Mouse (Mus musculus) liver, embryonic 11.5 days (tissue): Measurements from ENCODE around the gene Fitm1. TPM values are rescaled to one million over a fixed set of nuclear protein-coding genes. Genes with fewer than 3 reads are reported as not detected.
A peak's percentile ranks its signal among the peaks of the same experiment; 100 is the strongest.

ENCODE experiments used
- ATAC-seq: fragments of 200-750 bp; cut with Nextera tagmentation; replicated peaks from 2 replicates; pipeline ENCODE4 v1.8.0; 2017; ENCODE audit warnings: moderate number of reproducible peaks, mild to moderate bottlenecking, moderate TSS enrichment, moderate library complexity; ENCODE audit not compliant: low FRiP score
- DNase-seq: peaks from one replicate; pipeline ENCODE4 v3.0.0-alpha.2; 2017; ENCODE audit warnings: low spot score
- H3K27ac ChIP-seq: fragments of 300-500 bp; sonication (generic); 2 replicates; pipeline ENCODE4 v1.5.1; 2014; ENCODE audit warnings: mild to moderate bottlenecking, low read depth, low read length, control low read depth
- H3K27me3 ChIP-seq: fragments of 300-500 bp; sonication (generic); replicated peaks from 2 replicates; pipeline ENCODE4 v1.6.1; 2014; ENCODE audit warnings: low read length, mixed read lengths; ENCODE audit not compliant: control insufficient read depth, insufficient read depth
- H3K36me3 ChIP-seq: fragments of 300-500 bp; sonication (generic); 2 replicates; pipeline ENCODE4 v1.6.1; 2014; ENCODE audit warnings: mild to moderate bottlenecking, low read length, moderate library complexity, mixed read lengths; ENCODE audit not compliant: control insufficient read depth, insufficient read depth
- H3K4me1 ChIP-seq: fragments of 300-500 bp; sonication (generic); replicated peaks from 2 replicates; pipeline ENCODE4 v1.6.1; 2014; ENCODE audit warnings: low read length, mixed read lengths; ENCODE audit not compliant: control insufficient read depth, insufficient read depth
- H3K4me2 ChIP-seq: fragments of 300-500 bp; sonication (generic); 2 replicates; pipeline ENCODE4 v1.6.1; 2014; ENCODE audit warnings: mild to moderate bottlenecking, control low read depth, moderate library complexity
- H3K4me3 ChIP-seq: fragments of 300-500 bp; sonication (generic); 2 replicates; pipeline ENCODE4 v1.5.1; 2014; ENCODE audit warnings: low read depth, low read length, control low read depth
- H3K9ac ChIP-seq: fragments of 300-500 bp; sonication (generic); 2 replicates; pipeline ENCODE4 v1.6.1; 2014; ENCODE audit warnings: low read depth, low read length, control low read depth
- H3K9me3 ChIP-seq: fragments of 300-500 bp; sonication (generic); 2 replicates; pipeline ENCODE4 v1.6.1; 2016; ENCODE audit warnings: low read length, inconsistent platforms, mixed read lengths; ENCODE audit not compliant: control insufficient read depth
- WGBS: fragments of 180-500 bp; shearing (Covaris S2); extraction: QIAGEN DNeasy Blood & Tissue Kit; methylation state at CpG from one replicate; pipeline ENCODE4 v1.1.7; 2014; 5-methylcytosine and 5-hydroxymethylcytosine counted together
- polyA plus RNA-seq: library from polyadenylated mRNA; unstranded; fragments of >200 nt; fragmentation: Nextera tagmentation; extraction: Ambion mirVana; gene quantifications from 2 replicates; pipeline ENCODE4 v1.2.1, GENCODE M21; 2014

Gene Fitm1
- polyA plus RNA-seq, 1 experiment from 2014 or later, result 2.6 TPM

- H3K4me1 ChIP-seq, result peaks cover 24% of the 10 kb centered on the region
Observed at GRCm38 (mm10) chr14:55560202-55561073, 15.0 kb upstream of the Fitm1 start, which contains the start of gene A730061H03Rik. Gene A730061H03Rik (minus strand): TSS chr14:55560406.

DNA sequence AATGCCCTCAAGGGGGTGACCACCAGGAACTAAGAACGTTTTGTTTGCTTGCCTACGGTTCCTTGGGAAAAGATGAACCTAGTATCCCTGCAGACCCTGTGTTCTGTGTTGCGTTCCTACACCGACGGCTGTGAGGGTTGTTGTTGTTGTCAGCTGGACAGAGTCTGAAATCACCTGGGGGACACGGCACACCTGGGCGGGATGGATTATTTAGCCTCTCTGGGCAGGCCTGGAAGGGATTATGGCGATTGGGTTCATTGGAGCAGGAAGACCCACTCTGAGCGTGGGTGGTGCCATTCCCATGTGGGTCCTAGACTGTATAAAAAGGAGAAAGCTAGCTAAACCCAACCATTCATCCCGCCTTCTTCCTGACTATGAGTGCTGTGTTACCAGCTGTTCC lies 13.6 kb upstream of the Fitm1 start:
- Histone ChIP-seq H3K9ac (no peak overlapping the region), H3K27me3 (no peaks in the 10 kb centered on the region), H3K36me3 (peaks cover 24% of the 10 kb centered on the region), H3K4me2 (no peak overlapping the region; the same call in 1 of the 2 replicates), H3K27ac (no peak overlapping the region), H3K4me3 (peak overlapping the region; percentile 68; the same call in 1 of the 2 replicates), H3K4me1 (peaks cover 19% of the 10 kb centered on the region), H3K9me3 (no peaks in the 10 kb centered on the region)
- 87% methylated on average over 10 of the region's 10 CpGs for WGBS
- no peak for DNase-seq
- no peak for ATAC-seq

More at GRCm38 (mm10) chr14:55560202-55561073, 15.0 kb upstream of the Fitm1 start, which contains the start of gene A730061H03Rik:
- no peaks in the 10 kb centered on the region for H3K27me3 ChIP-seq
- H3K36me3 ChIP-seq, result peaks cover 9% of the 10 kb centered on the region; the same call in 1 of the 2 replicates
- H3K4me3 ChIP-seq, result peak within 1 kb of the TSS; percentile 68
- under 1% methylated on average over 51 of the region's 51 CpGs for WGBS
- H3K9ac ChIP-seq, result peak within 1 kb of the TSS; percentile 85
- ATAC-seq, result peak; percentile 91
- DNase-seq, result peak; percentile 98
- peak within 1 kb of the TSS; percentile 99 for H3K27ac ChIP-seq
- H3K9me3 ChIP-seq, result no peaks in the 10 kb centered on the region
- peak within 1 kb of the TSS; percentile 92 for H3K4me2 ChIP-seq

- no peak for DNase-seq
- peaks cover 12% of the 10 kb centered on the region for H3K4me1 ChIP-seq
- no peak for ATAC-seq
- no peaks in the 10 kb centered on the region for H3K27me3 ChIP-seq
- no peak overlapping the region for H3K9ac ChIP-seq
- no peak overlapping the region for H3K27ac ChIP-seq
- H3K4me2 ChIP-seq, result no peak overlapping the region
- no peak overlapping the region for H3K4me3 ChIP-seq
- H3K36me3 ChIP-seq, result peaks cover 31% of the 10 kb centered on the region
- WGBS, result 85% methylated on average over 11 of the region's 11 CpGs
- no peaks in the 10 kb centered on the region for H3K9me3 ChIP-seq
Observed at GRCm38 (mm10) chr14:55563249-55563648, 12.2 kb upstream of the Fitm1 start.

DNA sequence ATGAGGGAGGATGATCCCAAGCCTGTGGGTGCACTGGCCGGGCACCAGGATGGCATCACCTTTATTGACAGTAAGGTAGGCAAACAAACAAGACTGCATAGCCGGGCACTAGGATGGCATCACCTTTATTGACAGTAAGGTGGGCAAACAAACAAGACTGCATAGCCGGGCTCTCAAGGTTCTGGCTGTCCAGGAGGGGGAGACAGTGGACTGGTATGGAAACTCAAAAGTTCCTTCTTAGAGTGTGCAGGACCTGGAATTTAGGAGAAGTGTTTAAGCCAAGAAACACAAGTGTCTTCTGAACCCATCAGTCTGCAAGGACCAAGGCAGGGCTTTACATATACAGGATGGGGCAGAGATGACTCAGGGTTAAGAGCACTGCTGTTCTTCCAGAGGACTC lies 9.7 kb upstream of the Fitm1 start:
- Histone ChIP-seq H3K4me3 (no peak overlapping the region), H3K27ac (no peak overlapping the region), H3K9me3 (no peaks in the 10 kb centered on the region), H3K4me2 (no peak overlapping the region), H3K4me1 (peaks cover 7% of the 10 kb centered on the region), H3K9ac (no peak overlapping the region), H3K27me3 (no peaks in the 10 kb centered on the region), H3K36me3 (peaks cover 42% of the 10 kb centered on the region)
- WGBS, result 83% methylated on average over 3 of the region's 3 CpGs
- ATAC-seq (no peak), DNase-seq (no peak)

DNA sequence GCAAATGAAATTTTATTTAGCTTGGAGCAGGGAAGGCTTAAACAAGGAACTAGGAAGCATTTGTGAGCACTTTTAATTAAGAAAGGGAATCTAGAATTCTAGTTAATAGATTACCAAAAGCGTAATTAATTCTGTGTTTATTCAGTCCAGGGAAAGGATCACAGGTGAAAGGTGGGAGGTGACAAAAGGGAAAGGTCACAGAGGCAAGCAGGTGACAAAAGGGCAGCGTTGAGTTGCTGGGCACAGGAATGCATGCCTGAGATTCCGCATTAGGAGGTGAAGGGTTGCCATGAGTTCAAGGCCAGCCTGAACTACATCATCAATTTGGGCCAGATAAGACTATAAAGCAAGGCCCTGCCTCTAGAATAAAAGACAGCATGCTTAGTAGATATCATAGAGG lies 7.9 kb upstream of the Fitm1 start:
- Histone ChIP-seq H3K4me2 (no peak overlapping the region), H3K4me3 (no peak overlapping the region), H3K9me3 (no peaks in the 10 kb centered on the region), H3K9ac (no peak overlapping the region), H3K27me3 (no peaks in the 10 kb centered on the region), H3K4me1 (no peaks in the 10 kb centered on the region), H3K36me3 (peaks cover 42% of the 10 kb centered on the region), H3K27ac (no peak overlapping the region)
- 87% methylated on average over 3 of the region's 3 CpGs for WGBS
- DNase-seq (no peak), ATAC-seq (no peak)

DNA sequence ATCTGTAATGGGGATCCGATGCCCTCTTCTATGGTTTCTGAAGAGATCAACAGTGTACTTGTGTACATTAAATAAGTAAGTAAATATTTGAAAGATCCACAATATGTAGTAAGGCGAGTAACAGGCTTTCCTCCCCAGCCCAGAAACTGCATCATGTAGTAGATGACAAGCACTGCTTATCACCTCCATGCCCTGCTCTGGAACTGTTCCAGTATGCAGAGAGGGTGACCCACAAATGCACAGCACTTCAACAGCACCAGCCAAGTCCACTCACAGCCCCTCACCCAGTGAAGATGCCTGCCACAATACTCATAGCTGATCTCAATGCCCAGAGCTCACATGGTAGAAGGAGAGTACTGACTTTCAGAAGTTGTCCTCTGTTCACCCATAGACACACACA lies 4.8 kb upstream of the Fitm1 start:
- whole genome bisulfite sequencing, result 83% methylated on average over 2 of the region's 2 CpGs
- Histone ChIP-seq H3K9me3 (no peaks in the 10 kb centered on the region), H3K4me3 (no peak overlapping the region), H3K4me2 (no peak overlapping the region), H3K27ac (no peak overlapping the region), H3K9ac (no peak overlapping the region), H3K27me3 (no peaks in the 10 kb centered on the region), H3K36me3 (peaks cover 31% of the 10 kb centered on the region), H3K4me1 (peaks cover 4% of the 10 kb centered on the region; the same call in 1 of the 2 replicates)
- ATAC-seq (no peak), DNase-seq (no peak)

GRCm38 (mm10) chr14:55571760-55572159 lies 3.7 kb upstream of the Fitm1 start:
- Histone ChIP-seq H3K27me3 (no peaks in the 10 kb centered on the region), H3K4me1 (peaks cover 4% of the 10 kb centered on the region; the same call in 1 of the 2 replicates), H3K4me3 (no peak overlapping the region), H3K9ac (no peak overlapping the region), H3K9me3 (no peaks in the 10 kb centered on the region), H3K36me3 (peaks cover 19% of the 10 kb centered on the region), H3K27ac (no peak overlapping the region), H3K4me2 (no peak overlapping the region)
- no peak for DNase-seq
- ATAC-seq, result no peak

DNA sequence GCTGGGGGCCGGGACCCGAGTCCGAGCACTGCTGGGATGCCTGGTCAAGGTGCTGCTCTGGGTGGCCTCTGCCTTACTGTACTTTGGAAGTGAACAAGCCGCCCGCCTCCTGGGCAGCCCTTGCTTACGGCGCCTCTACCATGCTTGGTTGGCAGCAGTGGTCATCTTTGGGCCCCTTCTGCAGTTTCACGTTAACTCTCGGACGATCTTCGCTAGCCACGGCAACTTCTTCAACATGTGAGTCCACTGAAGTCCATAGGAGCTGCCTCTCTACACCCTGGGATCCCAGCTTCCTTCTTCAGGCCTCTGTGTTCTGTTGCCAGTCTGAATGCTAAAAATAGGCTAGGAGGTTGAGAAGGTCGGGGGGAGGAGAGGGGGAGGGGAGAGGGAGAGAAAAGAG lies 294 bp downstream of the Fitm1 start:
- no peaks in the 10 kb centered on the region for H3K27me3 ChIP-seq
- H3K9me3 ChIP-seq, result no peaks in the 10 kb centered on the region
- no peak overlapping the region for H3K27ac ChIP-seq
- peak overlapping the region; percentile 4; the same call in 1 of the 2 replicates for H3K4me2 ChIP-seq
- H3K9ac ChIP-seq, result no peak overlapping the region
- WGBS, result 65% methylated on average over 13 of the region's 13 CpGs
- H3K4me1 ChIP-seq, result peaks cover 12% of the 10 kb centered on the region; the same call in 1 of the 2 replicates
- DNase-seq, result no peak
- ATAC-seq, result no peak
- peaks cover 4% of the 10 kb centered on the region; the same call in 1 of the 2 replicates for H3K36me3 ChIP-seq
- H3K4me3 ChIP-seq, result no peak overlapping the region
